In the genomic region with DNA sequence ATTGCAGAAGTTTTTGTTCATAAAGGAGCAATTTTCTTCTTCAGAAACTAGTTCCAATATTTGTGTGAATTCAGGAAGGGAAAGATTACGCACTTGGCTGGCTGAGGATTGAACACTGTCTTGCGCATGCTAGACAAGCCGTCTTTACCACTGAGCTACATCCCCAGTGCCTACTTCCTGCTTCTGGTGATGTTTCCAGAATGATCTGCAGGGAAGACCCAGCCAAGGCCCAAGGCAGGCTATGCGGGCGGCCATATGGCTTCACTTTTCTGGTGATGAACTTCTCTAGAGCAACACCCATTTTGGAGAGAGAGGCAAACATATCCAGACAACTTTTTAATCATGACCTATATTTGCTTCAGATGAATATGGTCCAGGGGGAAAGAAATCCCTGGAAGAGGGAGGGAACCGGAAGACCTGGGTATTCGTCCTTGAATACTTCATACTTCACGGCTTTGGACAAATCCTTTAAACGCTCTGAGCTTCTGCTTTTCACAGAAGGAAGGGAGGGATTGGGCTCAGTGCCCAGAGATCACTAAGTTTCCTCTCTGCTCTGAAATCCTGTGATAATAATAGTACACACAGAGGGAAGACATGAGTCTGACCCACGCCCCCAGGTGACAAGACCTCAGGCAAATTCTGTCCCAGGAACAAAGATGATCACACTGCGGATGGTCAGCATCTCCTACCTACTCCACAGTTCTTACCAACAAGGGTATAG, we compare ENCODE assay signal across 8 mouse cellular contexts. TPM values are rescaled to one million over a fixed set of nuclear protein-coding genes. Genes with fewer than 3 reads are reported as not detected.
DNase-seq lines count a peak whose midpoint lies in the region; ATAC-seq lines count a peak whose summit lies in the region.

No protein-coding gene starts in this region.

- 50% methylated on average over 11 of the region's 11 CpGs for WGBS in lung, embryonic 15.5 days

- no peak overlapping the region for H3K4me3 ChIP-seq in lung, embryonic 15.5 days

- H3K9ac ChIP-seq in lung, embryonic 15.5 days: no peak overlapping the region

- peak; percentile 59 for DNase-seq in left cerebral cortex, postnatal 4 days
- DNase-seq in left cerebral cortex, adult 18-20 months (ENCODE audit: low spot score in 2 of 2): no peak
- peak; percentile 67 to 74 for DNase-seq in cerebellum, adult 18-20 months
- DNase-seq in heart, adult 8-10 months (ENCODE audit: low spot score): peak; percentile 70
- no peak for DNase-seq in embryo, embryonic 10 days (ENCODE audit: low spot score)
- no peak for DNase-seq in ovary, postnatal 10 days (ENCODE audit: low spot score)
- DNase-seq in urinary bladder, adult 18-20 months (ENCODE audit: low spot score in 2 of 2): no peak

- no peaks in the 10 kb centered on the region for H3K27me3 ChIP-seq in lung, embryonic 15.5 days

- no peak overlapping the region for H3K4me2 ChIP-seq in lung, embryonic 15.5 days

- H3K9me3 ChIP-seq in lung, embryonic 15.5 days: no peaks in the 10 kb centered on the region

- H3K36me3 ChIP-seq in lung, embryonic 15.5 days: no peaks in the 10 kb centered on the region

- 0 out of 2 replicates have a peak overlapping the region, but pooled peaks have one; percentile 20 for H3K27ac ChIP-seq in lung, embryonic 15.5 days

- ATAC-seq in lung, embryonic 15.5 days (ENCODE audit: borderline replicate concordance, extremely low read depth, low FRiP score, low TSS enrichment): no peak

- H3K4me1 ChIP-seq in lung, embryonic 15.5 days: peaks cover 21% of the 10 kb centered on the region

- intact Hi-C loops in left cerebral cortex, postnatal 4 days (cut with DNase I): no loop called here

RNA-seq across cellular contexts. Expression of gene Ubash3b, which starts 38.9 kb away (rescaled TPM):
- 10 to 100 TPM; 24.9 to 29.0 TPM for total RNA-seq in left cerebral cortex, postnatal 4 days (2021)
- total RNA-seq in left cerebral cortex, adult 18-20 months (2021): 10 to 100 TPM; 24.7 to 26.0 TPM
- 1 to 10 TPM in 1 of 4 experiments, under 1 TPM in 3; 0.79 to 1.1 (median 0.97) TPM for total RNA-seq in heart, adult 8-10 months (2022)
- polyA plus RNA-seq in lung, embryonic 15.5 days (2015; fragmentation: Nextera tagmentation; extraction: Ambion mirVana): 5.5 and 6.3 TPM in 2 replicates

Comparison
In these comparisons a context has a peak if more than half of its experiments do, and no peak if none do; other contexts are left out.
1. DNase-seq: peak in left cerebral cortex, postnatal 4 days (single experiment), cerebellum, adult 18-20 months (2 of 2) and heart, adult 8-10 months (single experiment); none in left cerebral cortex, adult 18-20 months (0 of 2), embryo, embryonic 10 days (single experiment), ovary, postnatal 10 days (single experiment) and urinary bladder, adult 18-20 months (0 of 2).
2. RNA of gene Ubash3b, which starts 38.9 kb away (total RNA-seq): 24.9 to 29.0 TPM in left cerebral cortex, postnatal 4 days and 24.7 to 26.0 TPM in left cerebral cortex, adult 18-20 months; 0.79 to 1.1 TPM in heart, adult 8-10 months; every median in the first group is over 10 times any median in the second.